Mouse (Mus musculus): ENCODE data around the gene Gabrd.

Gabrd gene

DNA sequence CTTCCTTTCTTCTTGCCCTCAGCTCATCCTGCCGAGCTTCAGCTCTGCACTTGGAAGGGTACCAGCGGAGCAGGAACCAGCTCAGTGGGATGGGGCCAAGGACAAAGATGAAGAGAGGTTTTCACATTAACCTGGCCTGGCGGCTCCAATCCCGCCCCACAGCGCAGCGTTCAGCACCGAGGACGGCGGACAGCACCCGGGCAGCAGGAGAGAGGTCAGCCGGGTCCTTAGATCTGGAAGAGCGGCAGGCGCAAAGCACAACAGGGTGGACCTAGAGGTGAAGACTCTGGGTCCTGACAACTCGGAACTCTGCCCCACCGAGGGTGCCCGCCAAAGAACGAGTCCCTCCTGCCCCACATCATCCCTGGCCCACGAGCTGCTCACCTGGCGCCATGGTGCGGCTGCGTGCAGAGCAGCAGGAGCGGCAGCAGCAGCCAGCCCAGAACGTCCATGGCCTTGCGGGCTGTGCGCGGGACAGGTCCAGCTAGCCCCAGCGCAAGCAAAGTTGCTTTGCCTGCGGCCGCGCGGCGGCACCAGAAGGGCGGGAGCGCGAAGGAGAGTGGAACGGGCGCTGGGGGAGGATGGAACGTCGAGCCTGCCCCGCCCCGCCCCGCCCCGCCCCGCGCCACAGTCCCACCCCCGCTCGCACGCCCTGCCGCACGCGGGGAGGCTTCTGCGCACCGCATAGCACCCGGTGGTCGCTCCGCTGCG, at the start of gene Gabrd:
TSS of gene Gabrd (minus strand) at position 602 of the 711 bp plus-strand sequence.
- peak; percentile 31 for DNase-seq (ENCODE audit: low read depth, low spot score)

DNA sequence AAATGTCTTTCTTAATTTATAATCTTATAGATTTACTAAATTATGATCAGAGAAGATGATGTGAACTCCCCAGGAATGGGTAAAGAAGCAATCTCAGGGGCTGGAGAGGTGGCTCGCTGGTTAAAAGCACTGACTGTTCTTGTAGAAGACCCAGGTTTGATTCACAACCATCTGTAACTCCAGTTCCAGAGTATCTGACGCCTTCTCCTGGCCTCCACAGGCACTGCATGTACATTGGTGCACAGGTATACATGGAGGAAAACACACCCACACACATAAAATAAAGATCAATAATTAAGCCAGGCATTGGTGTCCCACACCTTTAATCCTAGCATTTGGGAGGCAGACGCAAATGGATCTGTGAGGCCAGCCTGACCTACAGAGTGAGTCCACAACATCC, 44.9 kb upstream of the Gabrd start:
- DNase-seq (ENCODE audit: low read depth, low spot score) = no peak

GRCm38 (mm10) chr4:155433993-155434392, 36.1 kb upstream of the Gabrd start:
- no peak for DNase-seq (ENCODE audit: low read depth, low spot score)

GRCm38 (mm10) chr4:155432358-155432757, 34.4 kb upstream of the Gabrd start:
- no peak for DNase-seq (ENCODE audit: low read depth, low spot score)

DNA sequence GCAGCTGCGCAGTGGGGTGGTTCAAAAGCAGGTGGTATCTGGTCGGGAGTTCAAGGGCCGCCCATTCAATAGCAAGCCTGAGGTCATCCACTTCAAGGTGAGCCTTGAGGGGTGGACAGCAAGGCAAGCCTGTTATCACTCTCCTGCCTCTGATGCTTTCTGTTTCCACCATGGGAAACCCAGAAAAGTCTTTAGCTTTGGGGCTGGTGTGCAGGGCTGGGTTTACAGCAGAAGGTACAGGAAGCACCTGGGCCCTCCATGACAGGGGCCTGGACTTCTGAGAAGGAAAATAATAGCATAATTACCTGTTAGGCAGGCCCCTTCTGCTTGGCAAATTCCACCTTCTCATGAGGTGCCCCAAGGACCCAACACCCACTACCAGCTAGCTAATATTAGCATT, 31.3 kb upstream of the Gabrd start:
- no peak for DNase-seq (ENCODE audit: low read depth, low spot score)

DNA sequence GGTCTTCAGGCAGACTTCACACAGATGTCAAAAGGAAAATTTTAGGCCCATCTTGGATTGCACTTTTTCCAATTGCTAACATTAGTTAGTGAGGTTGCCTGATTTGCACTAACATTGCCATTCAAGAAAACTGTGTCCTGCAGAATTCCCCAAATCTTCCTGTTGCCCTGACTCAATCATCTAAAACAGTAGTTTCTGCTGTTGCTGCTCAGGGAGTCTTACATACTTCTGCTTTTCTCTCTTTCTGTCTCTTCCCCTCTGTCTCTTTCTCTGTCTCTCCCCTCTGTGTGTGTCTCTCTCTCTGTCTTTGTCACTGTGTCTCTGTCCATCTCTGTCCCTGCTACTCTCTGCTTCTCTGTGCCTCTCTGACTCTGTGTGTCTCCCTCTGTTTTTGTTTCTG, 30.5 kb upstream of the Gabrd start:
- DNase-seq (ENCODE audit: low read depth, low spot score) = no peak

DNA sequence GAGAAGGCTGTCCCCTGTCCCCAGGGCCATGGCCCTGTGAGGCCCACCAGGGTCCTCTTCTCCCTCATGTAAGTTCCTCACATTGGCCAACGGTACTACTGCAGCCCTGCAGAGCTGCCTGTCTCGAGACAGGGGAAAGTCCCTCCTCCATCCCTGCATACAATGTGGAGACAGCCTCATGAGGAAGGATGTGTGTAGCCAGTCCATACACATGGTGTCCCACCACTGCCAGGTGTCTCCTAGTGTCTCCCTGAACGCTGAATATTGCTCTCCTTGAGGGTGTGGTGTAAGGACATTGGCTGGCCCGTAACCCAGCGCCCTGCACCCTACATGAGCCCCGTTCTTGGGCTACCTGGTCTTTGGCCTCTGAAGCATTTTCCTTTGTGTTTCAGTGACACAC, 28.4 kb upstream of the Gabrd start:
- DNase-seq (ENCODE audit: low read depth, low spot score) = no peak

DNA sequence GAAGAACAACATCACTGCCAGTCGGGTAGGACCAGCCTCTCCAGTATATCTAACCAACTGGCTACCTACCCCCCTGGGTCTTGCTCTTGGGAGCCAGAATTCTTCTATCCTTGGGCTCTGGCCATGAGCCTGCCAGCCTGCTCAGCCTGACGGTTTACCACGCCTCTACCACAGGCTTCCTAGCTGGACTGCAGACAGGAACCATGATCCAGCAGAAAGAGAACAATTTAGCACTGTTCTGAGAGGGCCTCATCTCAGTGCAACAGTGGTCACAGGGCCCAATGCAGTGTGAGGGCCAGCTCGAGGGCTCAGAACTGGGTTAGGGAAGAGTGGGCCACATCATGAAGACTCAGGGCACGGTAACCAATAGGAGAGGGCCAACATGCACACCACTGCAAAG, 26.1 kb upstream of the Gabrd start:
- DNase-seq (ENCODE audit: low read depth, low spot score) = no peak

DNA sequence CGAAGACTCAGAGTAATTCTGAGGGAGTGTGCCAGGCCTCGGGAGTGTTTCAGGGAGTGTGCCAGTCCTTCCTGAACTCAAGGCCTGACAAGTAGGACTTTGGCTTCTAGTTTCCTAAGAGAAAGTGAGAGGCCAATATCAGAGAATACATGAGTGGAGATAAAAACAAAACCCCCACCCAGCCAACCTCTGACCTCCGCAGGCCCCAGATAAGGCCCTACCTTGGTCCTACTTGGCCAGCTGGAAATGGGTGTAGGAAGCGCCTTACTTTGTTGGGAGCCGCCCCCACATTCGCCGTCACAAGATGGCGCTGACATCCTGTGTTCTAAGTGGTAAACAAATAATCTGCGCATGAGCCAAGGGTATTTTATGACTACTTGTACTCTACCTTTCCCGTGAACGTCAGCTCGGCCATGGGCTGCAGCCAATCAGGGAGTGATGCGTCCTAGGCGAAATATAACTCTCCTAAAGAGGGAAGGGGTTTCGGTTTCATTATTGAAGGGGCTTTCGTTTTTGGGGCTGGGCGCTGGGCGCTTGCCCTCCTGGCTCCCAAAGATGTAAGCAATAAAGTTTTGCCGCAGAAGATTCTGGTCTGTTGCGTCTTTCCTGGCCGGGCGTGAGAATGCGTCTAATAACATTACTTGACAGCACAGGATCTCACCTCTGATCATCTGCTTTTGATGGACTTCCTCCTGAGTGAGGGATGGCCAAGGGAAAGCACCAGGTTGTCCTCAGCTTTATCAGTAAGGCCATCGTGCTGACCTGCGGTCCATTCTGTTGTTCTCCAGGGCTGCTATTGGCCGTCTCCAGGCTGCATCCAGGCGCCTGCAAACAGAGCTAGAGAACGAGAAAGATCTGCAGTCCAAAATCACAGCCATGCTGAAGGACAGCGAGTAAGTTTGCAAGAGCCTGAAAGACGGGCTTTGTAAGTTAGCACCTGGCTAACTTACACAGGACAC, 23.8 kb upstream of the Gabrd start:
- DNase-seq (ENCODE audit: low read depth, low spot score) = peak; percentile 30

- DNase-seq (ENCODE audit: low read depth, low spot score) = no peak
These were observed 22.2 kb upstream of the Gabrd start for GRCm38 (mm10) chr4:155420137-155420536.

DNA sequence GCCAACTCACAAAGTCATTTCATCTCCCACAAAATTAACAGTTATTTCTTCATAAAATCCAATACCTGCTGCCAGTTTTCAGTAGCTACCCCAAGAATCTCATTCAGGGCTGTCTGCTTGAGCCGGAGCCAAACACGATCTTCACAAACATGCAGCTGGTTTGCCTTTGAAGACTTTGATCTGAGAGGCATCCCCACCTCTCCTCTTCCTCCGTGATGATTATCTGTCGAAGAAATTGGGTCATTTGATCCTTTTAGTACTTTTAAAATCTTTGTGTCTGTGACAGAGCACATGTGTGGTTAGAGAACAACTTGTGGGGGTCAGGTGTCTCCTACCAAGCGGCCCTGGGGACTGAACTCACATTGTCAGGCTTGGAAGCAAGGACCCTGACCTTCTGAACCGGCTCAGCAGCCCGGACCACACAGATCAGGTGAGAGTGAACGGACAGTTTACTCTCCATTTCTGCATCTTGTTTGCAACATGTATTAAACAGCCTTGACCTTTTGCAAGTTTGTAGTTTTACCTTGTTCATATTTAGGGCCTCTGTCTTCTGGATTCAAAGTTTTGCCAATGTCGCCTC, 16.8 kb upstream of the Gabrd start:
- DNase-seq (ENCODE audit: low read depth, low spot score) = peak; percentile 30

GRCm38 (mm10) chr4:155413641-155414335, 15.9 kb upstream of the Gabrd start:
- DNase-seq (ENCODE audit: low read depth, low spot score) = no peak

GRCm38 (mm10) chr4:155412124-155412523, 14.2 kb upstream of the Gabrd start:
- DNase-seq (ENCODE audit: low read depth, low spot score) = no peak

DNA sequence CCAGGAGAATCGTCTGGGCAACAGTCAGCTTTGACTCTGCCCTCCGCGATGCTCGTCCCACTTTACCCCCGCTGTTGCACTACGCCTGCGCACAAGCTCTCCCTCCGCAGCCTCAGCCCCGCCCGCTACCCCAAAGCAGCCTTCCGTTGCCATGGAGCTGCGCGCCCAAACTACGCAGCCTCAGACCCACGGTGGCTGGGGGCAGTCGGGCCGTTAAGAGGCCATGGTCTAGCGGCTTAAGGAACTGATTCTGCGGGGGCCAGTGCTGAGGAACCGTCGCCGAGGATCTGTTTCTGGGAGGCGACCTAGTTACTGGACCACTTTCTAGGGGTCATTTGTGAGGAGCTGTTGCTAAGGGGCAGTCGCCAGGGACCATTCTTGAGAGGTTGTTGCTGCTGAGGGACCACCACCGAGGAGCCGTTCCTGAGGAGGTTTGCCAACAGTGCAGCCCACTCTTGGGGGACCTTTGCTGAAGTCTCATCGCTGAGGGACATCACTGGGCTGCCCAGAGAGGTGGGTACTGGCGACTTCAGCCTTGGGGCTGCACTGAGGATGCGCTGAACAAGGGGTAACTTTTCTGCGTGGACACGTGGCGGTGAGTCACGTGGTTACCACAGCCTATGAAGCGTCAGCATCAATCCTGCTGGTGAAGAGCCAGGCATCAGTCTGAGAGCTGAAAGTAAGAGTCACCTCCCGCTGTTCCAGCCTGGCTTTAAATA, 11.3 kb upstream of the Gabrd start, which contains the start of gene Cfap74:
TSS of gene Cfap74 (plus strand) at position 133 of the 719 bp plus-strand sequence.
- DNase-seq (ENCODE audit: low read depth, low spot score) = peak; percentile 81

DNA sequence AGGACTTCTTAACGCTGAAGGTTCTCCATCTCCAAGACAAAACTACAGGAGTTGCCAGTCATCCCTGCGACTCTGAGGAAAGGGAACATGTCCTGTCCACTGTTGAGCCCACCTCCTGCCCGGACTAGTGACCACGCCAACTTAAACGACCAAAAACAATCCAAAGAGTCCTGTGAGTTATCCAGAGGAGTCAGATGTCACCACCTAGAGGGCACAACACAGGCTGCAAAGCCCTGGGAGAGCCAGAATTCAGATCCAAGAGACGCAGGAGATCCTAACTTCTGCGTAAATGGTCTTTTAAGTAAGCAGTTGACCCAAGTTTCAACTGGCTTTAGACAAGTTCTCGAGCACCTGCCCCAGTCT, 10.8 kb upstream of the Gabrd start:
- DNase-seq (ENCODE audit: low read depth, low spot score) = no peak

- DNase-seq (ENCODE audit: low read depth, low spot score) = no peak
These were observed 4.6 kb upstream of the Gabrd start for GRCm38 (mm10) chr4:155402489-155402888.

GRCm38 (mm10) chr4:155401121-155401520, 3.2 kb upstream of the Gabrd start:
- DNase-seq (ENCODE audit: low read depth, low spot score) = no peak

GRCm38 (mm10) chr4:155398222-155398540, 269 bp upstream of the Gabrd start:
- DNase-seq (ENCODE audit: low read depth, low spot score) = no peak

GRCm38 (mm10) chr4:155396751-155397150, 1.2 kb downstream of the Gabrd start:
- no peak for DNase-seq (ENCODE audit: low read depth, low spot score)

- no peak for DNase-seq (ENCODE audit: low read depth, low spot score)
These were observed 2.4 kb downstream of the Gabrd start for GRCm38 (mm10) chr4:155395471-155395870.

GRCm38 (mm10) chr4:155387166-155387565, 10.7 kb downstream of the Gabrd start:
- DNase-seq (ENCODE audit: low read depth, low spot score) = no peak

All from CD4-positive, CD25-positive, alpha-beta regulatory T cell, adult 2 months (primary cell).